Mouse (Mus musculus): Measurements from ENCODE around the gene Cmip.

GRCm38 (mm10) chr8:117397751-117398150, 140.9 kb downstream of the Cmip start:
- TF ChIP-seq CTCF (IDR thresholded peaks at IDR 0.05; ENCODE audit: borderline replicate concordance, insufficient read depth, low read length) (no peak), POLR2A (IDR thresholded peaks at IDR 0.05; ENCODE audit: low read depth, low read length) (no peak)
